Mouse (Mus musculus) embryo, embryonic 9.5 days (tissue): ENCODE results near the gene Mertk.
"Not testable (repeated sequence)": the region's sequence is repeated elsewhere in the genome, so short reads cannot be mapped to it uniquely, and the experiment has no call there.

Experiments
- DNase-seq: peaks from one replicate; pipeline ENCODE4 v3.0.0-alpha.2; 2017; ENCODE audit errors: extremely low spot score

The Mertk gene

GRCm38 (mm10) chr2:128698693-128699181, at the start of gene Mertk:
TSS of gene Mertk (plus strand) at chr2:128698956.
- DNase-seq: peak; percentile 93

GRCm38 (mm10) chr2:128680661-128681060, 18.1 kb upstream of the Mertk start:
- no peak for DNase-seq

GRCm38 (mm10) chr2:128686921-128687557, 11.7 kb upstream of the Mertk start, which contains the start of gene Anapc1:
TSS of gene Anapc1 (minus strand) at chr2:128687391.
- DNase-seq: peak; percentile 90

DNA sequence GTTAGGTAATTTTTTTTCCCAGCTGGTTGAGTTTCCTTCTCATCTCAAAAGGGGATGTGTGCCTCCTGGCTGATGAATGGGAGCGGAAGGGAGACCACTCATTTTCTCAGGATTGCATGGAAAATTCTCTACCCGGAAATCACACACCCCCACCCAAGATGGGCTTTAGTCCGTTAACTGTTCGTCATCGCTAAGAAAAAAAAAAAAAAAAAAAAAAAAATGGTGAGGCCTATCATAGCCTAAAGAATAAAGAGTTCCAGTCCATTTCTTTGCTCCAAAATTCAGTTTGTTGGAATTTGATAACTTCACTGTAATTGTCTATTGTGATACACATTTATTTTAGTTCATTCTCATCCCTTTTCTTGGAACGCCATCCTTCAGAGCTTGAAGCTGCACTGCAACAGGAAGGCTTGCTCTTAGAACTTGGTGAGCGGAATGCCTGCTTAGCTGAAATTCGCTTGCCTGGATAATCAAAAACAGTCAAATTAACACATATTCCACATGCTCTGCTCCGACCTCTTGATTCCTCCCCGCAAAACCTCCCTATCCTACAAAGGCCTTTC, 11.1 kb upstream of the Mertk start:
- DNase-seq: peak; percentile 8

GRCm38 (mm10) chr2:128692336-128692735, 6.4 kb upstream of the Mertk start:
- DNase-seq: no peak

GRCm38 (mm10) chr2:128692771-128693170, 6.0 kb upstream of the Mertk start:
- DNase-seq: no peak

GRCm38 (mm10) chr2:128693236-128693635, 5.5 kb upstream of the Mertk start:
- no peak for DNase-seq

DNA sequence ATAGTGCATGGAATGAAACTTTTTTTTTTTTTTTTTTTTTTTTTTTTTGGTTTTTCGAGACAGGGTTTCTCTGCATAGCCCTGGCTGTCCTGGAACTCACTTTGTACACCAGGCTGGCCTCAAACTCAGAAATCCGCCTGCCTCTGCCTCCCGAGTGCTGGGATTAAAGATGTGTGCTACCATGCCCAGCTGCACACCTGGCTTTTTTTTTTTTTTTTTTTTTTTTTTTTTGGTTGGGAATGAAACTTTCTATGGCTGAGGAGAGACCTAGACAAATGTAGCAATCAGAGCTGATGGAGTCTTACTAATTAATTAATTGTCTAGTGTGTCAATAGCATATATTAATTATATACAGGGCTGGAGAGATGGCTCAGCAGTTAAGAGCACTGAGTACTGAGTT, 4.9 kb upstream of the Mertk start:
- not testable (repeated sequence) for DNase-seq

DNA sequence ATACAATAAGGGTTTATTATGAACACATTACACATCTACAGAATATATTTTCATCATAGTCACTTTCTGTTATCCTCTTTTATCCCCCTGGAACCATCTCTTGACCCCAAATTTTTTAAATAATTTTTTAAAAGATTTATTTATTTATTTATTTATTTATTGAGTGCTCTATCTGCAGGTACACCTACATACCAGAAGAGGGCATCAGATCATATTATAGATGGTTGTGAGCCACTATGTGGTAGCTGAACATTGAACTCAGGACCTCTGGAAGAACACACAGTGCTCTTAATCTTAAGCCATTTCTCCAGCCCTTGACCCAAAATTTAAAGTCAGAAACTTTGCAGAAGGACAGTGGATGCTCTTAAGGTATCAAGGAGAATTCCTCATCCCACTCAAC, 4.2 kb upstream of the Mertk start:
- no peak for DNase-seq

DNA sequence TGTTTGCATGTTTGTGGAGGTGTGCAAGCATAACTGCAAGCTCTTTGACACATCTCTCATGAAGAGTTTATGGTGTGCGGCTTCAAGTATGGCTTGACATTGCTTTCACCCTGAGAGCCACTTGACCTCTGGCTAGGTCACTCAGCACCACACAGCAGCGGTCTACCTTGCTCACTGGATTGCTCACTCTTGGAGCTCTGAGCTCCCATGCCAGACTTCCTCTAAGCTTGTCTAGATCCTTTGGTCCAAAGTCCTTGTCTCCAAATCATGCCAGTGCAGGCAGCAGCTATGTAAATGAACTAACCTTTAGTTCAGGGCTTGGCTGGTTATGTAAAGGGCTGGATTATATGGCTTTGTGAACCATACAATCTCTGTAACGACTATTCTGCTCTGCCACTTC, 2.3 kb upstream of the Mertk start:
- DNase-seq: no peak

- DNase-seq: no peak
These were observed 1.7 kb upstream of the Mertk start for GRCm38 (mm10) chr2:128697047-128697446.

DNA sequence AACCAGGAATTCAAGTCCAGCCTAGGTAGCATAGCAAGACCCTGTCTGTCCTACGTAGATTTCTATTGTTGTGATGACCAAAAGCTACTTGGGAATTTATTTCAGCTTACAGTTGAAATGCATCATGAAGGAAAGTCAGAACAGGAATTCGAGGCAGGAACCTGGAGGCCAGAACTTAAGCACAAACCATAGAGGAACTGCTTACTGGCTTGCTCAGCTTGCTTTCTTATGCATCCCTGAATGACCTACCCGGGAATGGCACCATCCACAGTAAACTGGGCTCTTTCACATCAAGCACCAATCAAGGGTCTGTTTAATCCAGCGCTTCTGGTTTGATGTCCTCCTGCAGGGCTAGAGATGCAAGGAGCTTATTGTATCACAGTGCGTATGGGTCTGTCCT, 1.2 kb upstream of the Mertk start:
- no peak for DNase-seq

- peak; percentile 87 for DNase-seq
These were observed 540 bp upstream of the Mertk start for GRCm38 (mm10) chr2:128698140-128698692.

- DNase-seq: no peak
These were observed 587 bp downstream of the Mertk start for GRCm38 (mm10) chr2:128699201-128699885.

DNA sequence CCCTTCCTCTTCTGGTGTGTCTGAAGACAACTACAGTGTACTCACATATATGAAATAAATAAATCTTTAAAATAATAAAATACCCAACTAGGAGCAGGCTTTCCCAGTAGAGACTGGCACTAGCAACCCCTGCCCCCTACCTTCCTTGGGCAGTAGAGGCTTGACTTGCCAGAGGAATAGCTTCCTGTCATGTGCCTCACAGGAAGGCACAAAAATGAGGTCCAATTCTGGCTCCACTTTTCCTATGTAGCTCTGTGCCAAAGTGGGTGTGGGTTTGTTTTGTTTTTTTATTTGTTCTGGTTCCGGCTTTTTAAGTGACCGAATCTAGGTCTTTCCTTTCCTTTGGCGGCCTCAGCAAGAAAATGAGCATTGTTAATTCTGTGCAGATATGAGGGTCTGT, 5.7 kb downstream of the Mertk start:
- DNase-seq: no peak

- no peak for DNase-seq
These were observed 10.5 kb downstream of the Mertk start for GRCm38 (mm10) chr2:128709264-128709663.

- DNase-seq: no peak
These were observed 11.9 kb downstream of the Mertk start for GRCm38 (mm10) chr2:128710609-128711008.

DNA sequence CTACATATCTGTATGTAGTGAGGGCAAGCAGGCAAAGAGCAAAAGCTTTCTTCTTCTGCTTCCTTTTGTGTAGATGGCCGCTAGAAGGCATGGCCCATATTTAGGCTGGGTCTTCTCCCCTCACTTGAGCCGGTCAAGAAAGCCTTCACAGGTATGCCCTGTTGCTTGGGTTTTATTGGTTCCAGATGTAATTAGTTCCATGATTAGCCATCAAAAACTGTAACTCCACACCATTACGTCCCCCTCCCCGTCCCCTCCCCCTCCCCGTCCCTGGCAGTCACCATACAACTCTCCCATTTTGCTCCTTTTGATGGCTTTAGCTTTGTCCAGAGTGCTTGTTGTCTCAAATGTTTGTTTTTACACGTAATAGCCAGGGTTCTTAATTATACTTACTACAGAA, 14.2 kb downstream of the Mertk start:
- DNase-seq: peak; percentile 19

DNA sequence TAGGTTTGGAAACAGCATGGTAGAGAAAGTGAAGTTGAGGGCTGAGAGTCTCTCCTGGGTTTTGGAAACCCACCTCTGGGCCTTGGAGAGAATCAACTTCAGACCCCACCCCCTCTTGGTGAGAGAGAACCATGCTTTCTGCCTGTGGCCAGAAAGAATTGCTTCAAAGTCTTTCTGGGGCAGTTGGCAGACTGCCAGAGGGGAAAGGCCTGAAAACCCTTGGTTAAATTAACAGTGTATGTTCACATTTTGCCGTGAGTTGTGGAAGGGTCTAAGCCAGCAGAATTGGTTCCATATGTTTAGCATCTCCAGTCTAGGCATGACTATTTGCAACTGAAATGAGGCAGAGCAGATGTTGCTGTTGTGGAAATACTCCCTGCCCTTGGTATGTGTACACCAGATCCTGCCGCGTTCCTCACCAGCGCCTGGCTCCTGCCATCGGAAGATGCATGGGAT, 14.8 kb downstream of the Mertk start:
- DNase-seq: peak; percentile 52

GRCm38 (mm10) chr2:128714724-128715241, 16.0 kb downstream of the Mertk start:
- DNase-seq: peak; percentile 42

DNA sequence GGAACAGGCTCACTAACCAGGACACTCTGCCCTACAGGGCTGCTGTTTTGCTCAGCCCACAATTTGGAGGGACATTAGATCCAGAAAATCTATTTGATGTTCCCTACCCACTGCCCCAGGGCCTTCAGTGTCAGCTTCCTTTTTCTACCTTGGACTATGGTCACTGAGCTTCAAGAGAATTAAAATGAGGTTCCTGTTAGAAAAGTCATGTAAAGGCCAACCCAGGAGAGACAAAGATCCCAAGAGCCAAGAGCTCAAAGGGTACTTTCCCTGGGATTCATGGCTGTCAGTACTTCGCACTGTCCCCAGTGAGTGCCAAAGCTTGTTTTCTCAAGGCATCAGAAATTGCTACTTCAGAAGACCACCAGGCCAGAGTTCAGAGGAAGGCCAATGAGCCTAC, 17.2 kb downstream of the Mertk start:
- no peak for DNase-seq

DNA sequence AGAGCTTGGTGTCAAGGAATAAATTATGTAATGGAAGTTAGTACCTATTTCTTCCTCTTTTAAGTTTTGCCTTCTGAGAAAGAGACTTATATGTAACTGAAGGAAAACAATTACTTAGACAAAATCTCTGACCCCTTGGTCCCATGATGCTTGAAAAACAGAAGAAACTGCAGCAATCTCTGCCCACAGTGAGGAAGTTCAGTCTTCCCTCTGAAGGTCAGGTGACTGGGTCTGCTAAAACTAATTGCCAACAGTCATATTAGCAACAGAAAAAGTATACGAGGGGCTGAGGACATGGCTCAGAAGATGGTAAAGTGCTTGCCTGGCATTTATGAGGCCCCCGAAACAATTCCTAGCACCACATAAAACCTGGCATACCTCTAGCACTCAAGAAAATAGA, 20.6 kb downstream of the Mertk start:
- DNase-seq: no peak
